Mouse (Mus musculus) G1E (cell line): Measurements from ENCODE around the gene Dcdc2c. TPM values are rescaled to one million over a fixed set of nuclear protein-coding genes. Genes with fewer than 3 reads are reported as not detected.

Experiments used
- ATAC-seq: 2 replicates; pipeline ENCODE4 v1.8.0; 2016; ENCODE audit warnings: mild to moderate bottlenecking; ENCODE audit not compliant: insufficient number of reproducible peaks, poor library complexity, low FRiP score, severe bottlenecking; ENCODE audit errors: extremely low read depth
- DNase-seq: peaks from one replicate; pipeline ENCODE4 v3.0.0; 2012; ENCODE audit warnings: low spot score
- H3K27me3 ChIP-seq: 2 replicates; pipeline ENCODE4 v1.6.1; 2012; ENCODE audit warnings: mild to moderate bottlenecking, low read length, inconsistent platforms; ENCODE audit not compliant: insufficient read depth
- H3K36me3 ChIP-seq: replicated peaks from 2 replicates; pipeline ENCODE3; 2012; ENCODE audit warnings: mild to moderate bottlenecking, inconsistent platforms
- H3K4me1 ChIP-seq: 2 replicates; pipeline ENCODE4 v1.6.1; 2012; ENCODE audit warnings: low read depth, low read length, inconsistent platforms, mixed read lengths; ENCODE audit not compliant: insufficient read depth
- H3K4me3 ChIP-seq: 2 replicates; pipeline ENCODE4 v1.5.1; 2012; ENCODE audit warnings: low read depth, mild to moderate bottlenecking, inconsistent platforms, low read length, moderate library complexity, mixed read lengths
- H3K9me3 ChIP-seq: replicated peaks from 2 replicates; pipeline ENCODE4 v1.6.1; 2012; ENCODE audit warnings: inconsistent platforms
- CTCF ChIP-seq: IDR thresholded peaks from 2 replicates; pipeline ENCODE4 v1.5.1; 2012; ENCODE audit warnings: low read depth, low read length, inconsistent platforms, mixed read lengths
- GATA1 ChIP-seq: IDR thresholded peaks from 2 replicates; pipeline ENCODE4 v1.6.1; 2012; ENCODE audit warnings: borderline replicate concordance, low read length, inconsistent platforms, mixed read lengths
- GATA2 ChIP-seq: IDR thresholded peaks from 2 replicates; pipeline ENCODE4 v1.6.1; 2012; ENCODE audit warnings: low read depth, low read length, inconsistent platforms, borderline replicate concordance
- POLR2AphosphoS5 ChIP-seq: IDR thresholded peaks from 2 replicates; pipeline ENCODE4 v1.6.1; 2012; ENCODE audit warnings: low read depth, low read length, inconsistent platforms; ENCODE audit not compliant: insufficient replicate concordance
- TAL1 ChIP-seq: conservative IDR thresholded peaks from 2 replicates; pipeline ENCODE4 v1.6.1; 2012; ENCODE audit warnings: low read depth, low read length, inconsistent platforms, mixed read lengths
- polyA plus RNA-seq: library from polyadenylated mRNA; stranded (reverse); fragments of >175 nt; gene quantifications from 2 replicates; pipeline ENCODE4 v1.2.3, GENCODE M21; 2012
- total RNA-seq, 2 experiments: library from RNA; stranded (forward) in 1 of 2; stranded (reverse) in 1 of 2; fragments of 200-1000 nt in 1 of 2; fragments of >200 nt in 1 of 2; fragmentation: Nextera tagmentation in 1 of 2; gene quantifications; 2 replicates each; pipeline ENCODE4 v1.2.3; 2014 to 2017

The Dcdc2c gene
- total and polyA plus RNA-seq, 3 experiments, result 0.16 TPM; not detected in 2

GRCm38 (mm10) chr12:28575366-28576070 lies 23.3 kb upstream of the Dcdc2c start:
- no peak overlapping the region for H3K4me3 ChIP-seq
- TF ChIP-seq GATA1 (no peak), POLR2AphosphoS5 (no peak), CTCF (no peak), GATA2 (no peak), TAL1 (no peak)
- H3K36me3 ChIP-seq, result no peaks in the 10 kb centered on the region
- H3K4me1 ChIP-seq, result peaks cover 3% of the 10 kb centered on the region
- no peak for DNase-seq
- ATAC-seq, result no peak
- H3K27me3 ChIP-seq, result no peaks in the 10 kb centered on the region
- peaks cover 9% of the 10 kb centered on the region for H3K9me3 ChIP-seq

DNA sequence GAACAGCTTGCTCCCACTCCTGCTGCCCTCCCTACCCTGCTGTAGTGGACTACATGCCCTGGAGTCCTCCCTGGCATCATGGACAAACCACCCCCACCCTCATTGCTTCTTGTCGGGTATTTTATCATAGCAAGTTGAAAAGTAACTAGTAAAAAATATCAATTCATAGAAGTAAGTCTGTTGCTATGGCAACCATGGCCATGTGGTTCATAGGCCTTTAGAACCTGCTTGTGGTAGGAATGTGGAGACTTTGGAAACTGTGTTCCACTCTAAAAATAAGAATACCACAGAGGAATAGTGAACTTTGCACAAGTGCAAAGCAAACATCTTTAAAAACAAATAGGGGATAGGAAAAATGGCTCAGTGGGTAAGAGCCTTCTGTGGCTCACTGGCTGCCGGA lies 20.0 kb upstream of the Dcdc2c start:
- ATAC-seq, result no peak
- TF ChIP-seq GATA1 (no peak), GATA2 (no peak), CTCF (no peak), POLR2AphosphoS5 (no peak), TAL1 (no peak)
- no peak overlapping the region for H3K4me3 ChIP-seq

GRCm38 (mm10) chr12:28551775-28552174 lies 424 bp downstream of the Dcdc2c start:
- H3K4me3 ChIP-seq, result peak overlapping the region; percentile 31; the same call in 1 of the 2 replicates
- no peaks in the 10 kb centered on the region; the same call in 1 of the 2 replicates for H3K4me1 ChIP-seq
- DNase-seq, result no peak
- H3K36me3 ChIP-seq, result no peaks in the 10 kb centered on the region
- peaks cover 24% of the 10 kb centered on the region for H3K9me3 ChIP-seq
- no peaks in the 10 kb centered on the region for H3K27me3 ChIP-seq
- no peak for ATAC-seq
- TF ChIP-seq GATA1, result no peak
- no peak for TF ChIP-seq GATA2
- no peak for TF ChIP-seq POLR2AphosphoS5
- no peak for TF ChIP-seq TAL1
- TF ChIP-seq CTCF, result no peak

More for the DNA sequence above, 20.0 kb upstream of the Dcdc2c start:
- no peak for DNase-seq
- Histone ChIP-seq H3K4me1 (peaks cover 3% of the 10 kb centered on the region; the same call in 1 of the 2 replicates), H3K9me3 (peaks cover 16% of the 10 kb centered on the region), H3K36me3 (no peaks in the 10 kb centered on the region), H3K27me3 (no peaks in the 10 kb centered on the region)

- H3K9me3 ChIP-seq, result peaks cover 25% of the 10 kb centered on the region
- H3K36me3 ChIP-seq, result no peaks in the 10 kb centered on the region
- no peaks in the 10 kb centered on the region for H3K27me3 ChIP-seq
- TF ChIP-seq POLR2AphosphoS5 (no peak), TAL1 (no peak), GATA2 (no peak), GATA1 (no peak), CTCF (no peak)
- H3K4me1 ChIP-seq, result no peaks in the 10 kb centered on the region; the same call in 1 of the 2 replicates
- DNase-seq (no peak), ATAC-seq (no peak)
- H3K4me3 ChIP-seq, result no peak overlapping the region
These were observed 3.3 kb downstream of the Dcdc2c start for GRCm38 (mm10) chr12:28548887-28549286.

- no peaks in the 10 kb centered on the region for H3K4me1 ChIP-seq
- no peaks in the 10 kb centered on the region for H3K36me3 ChIP-seq
- H3K9me3 ChIP-seq, result peaks cover 23% of the 10 kb centered on the region
- no peak for TF ChIP-seq POLR2AphosphoS5
- TF ChIP-seq GATA2, result no peak
- TF ChIP-seq CTCF, result no peak
- TF ChIP-seq GATA1, result no peak
- TF ChIP-seq TAL1, result no peak
- H3K4me3 ChIP-seq, result no peak overlapping the region
- ATAC-seq (no peak), DNase-seq (no peak)
- H3K27me3 ChIP-seq, result no peaks in the 10 kb centered on the region
These were observed 37.9 kb downstream of the Dcdc2c start for GRCm38 (mm10) chr12:28514264-28514775.

DNA sequence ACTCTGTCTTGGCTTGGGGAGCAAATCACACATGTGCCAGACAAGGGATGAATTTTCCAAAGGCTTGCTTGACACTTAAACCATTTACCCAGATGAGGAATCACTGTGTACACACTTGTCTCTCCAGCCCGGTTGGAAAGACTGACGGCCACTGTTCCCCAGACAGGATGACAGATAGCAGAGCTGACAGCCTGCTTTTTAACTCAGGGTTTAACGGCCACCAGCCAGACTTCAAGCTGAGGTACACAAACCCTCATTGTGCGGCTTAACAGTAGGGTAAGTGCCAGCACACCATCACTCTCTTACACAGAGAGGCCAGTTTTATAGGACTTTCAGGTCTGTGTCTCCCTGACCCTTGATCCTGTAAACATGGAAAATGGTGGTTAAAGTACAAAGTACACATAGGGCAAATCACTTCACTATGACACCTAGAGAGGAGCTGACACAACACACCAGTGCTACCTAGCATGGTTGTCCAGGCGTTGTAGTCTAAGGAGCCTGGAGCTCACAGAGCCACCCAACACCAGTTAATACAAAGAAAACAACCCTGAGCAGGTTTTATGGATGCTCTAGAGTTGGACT lies 42.4 kb downstream of the Dcdc2c start:
- no peaks in the 10 kb centered on the region for H3K4me1 ChIP-seq
- ATAC-seq (no peak), DNase-seq (no peak)
- no peaks in the 10 kb centered on the region for H3K27me3 ChIP-seq
- peaks cover 11% of the 10 kb centered on the region for H3K9me3 ChIP-seq
- TF ChIP-seq TAL1 (no peak), POLR2AphosphoS5 (no peak), GATA2 (no peak), GATA1 (no peak), CTCF (no peak)
- no peaks in the 10 kb centered on the region for H3K36me3 ChIP-seq
- no peak overlapping the region for H3K4me3 ChIP-seq
